Mouse (Mus musculus): Measurements from ENCODE around the gene Hoxd4. TPM values are rescaled to one million over a fixed set of nuclear protein-coding genes. Genes with fewer than 3 reads are reported as not detected.

Gene Hoxd4
- total RNA-seq, 2 experiments from 2014 or later, result not detected

GRCm38 (mm10) chr2:74774359-74774758 lies 62.6 kb downstream of the Hoxd4 start:
- no peak for DNase-seq (ENCODE audit: low spot score in 2 of 2)

- DNase-seq (ENCODE audit: low spot score in 2 of 2), result no peak
Observed at GRCm38 (mm10) chr2:74777536-74778275, 66.0 kb downstream of the Hoxd4 start.

Small RNA genes within 50 kb of the gene (microRNA-seq; reads per million reads assigned to microRNA genes)
- 0 reads per million in 2 experiments for gene Gm44463
- 4.5 to 39.4 reads per million in 2 experiments for gene Mir10b

Other genes starting within 250 kb of the Hoxd4 start
- gene Lnpk, start 132.5 kb upstream of the Hoxd4 start, total RNA-seq (2021), result 10 to 100 TPM; 52.9 to 55.9 TPM
- not detected for gene Evx2, start 52.4 kb upstream of the Hoxd4 start, total RNA-seq (2021)
- gene Hoxd13, start 43.6 kb upstream of the Hoxd4 start, total RNA-seq (2021), result not detected
- gene Hoxd12, start 36.9 kb upstream of the Hoxd4 start, total RNA-seq (2021), result not detected
- gene Hoxd11, start 32.4 kb upstream of the Hoxd4 start, total RNA-seq (2021), result not detected
- not detected for gene Hoxd10, start 20.0 kb upstream of the Hoxd4 start, total RNA-seq (2021)
- gene Hoxd9, start 14.2 kb upstream of the Hoxd4 start, total RNA-seq (2021), result not detected
- gene Hoxd8, start 7.3 kb upstream of the Hoxd4 start, total RNA-seq (2021), result not detected
- gene Hoxd3, start within 50 bp of the Hoxd4 start, total RNA-seq (2021), result not detected
- not detected for gene Gm28230, start 14.8 kb downstream of the Hoxd4 start, total RNA-seq (2021)
- gene Hoxd1, start 51.1 kb downstream of the Hoxd4 start, total RNA-seq (2021), result under 1 TPM; 0.19 to 0.23 TPM
- 10 to 100 TPM; 46.0 to 50.2 TPM for gene Mtx2, start 113.9 kb downstream of the Hoxd4 start, total RNA-seq (2021)